Mouse (Mus musculus): ENCODE measurements around the gene Twnk.
"Not testable (repeated sequence)": the region's sequence is repeated elsewhere in the genome, so short reads cannot be mapped to it uniquely, and the experiment has no call there.

Twnk gene

DNA sequence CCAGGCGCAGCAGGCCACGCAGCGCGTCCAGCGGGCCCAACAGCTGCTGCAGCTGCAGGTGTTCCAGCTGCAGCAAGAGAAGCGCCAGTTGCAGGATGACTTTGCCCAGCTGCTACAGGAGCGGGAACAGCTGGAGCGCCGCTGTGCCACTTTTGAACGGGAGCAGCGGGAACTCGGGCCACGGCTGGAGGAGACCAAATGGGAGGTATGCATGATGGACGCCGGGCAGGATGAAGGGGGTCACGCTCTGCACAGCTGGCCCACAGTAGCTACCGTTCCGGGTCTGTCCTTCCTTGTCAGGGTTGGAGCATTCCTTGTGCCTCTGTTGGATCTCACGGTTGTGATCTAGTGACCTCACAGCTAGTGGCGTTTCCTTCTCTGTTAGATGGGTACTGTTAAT is 19.3 kb downstream of the Twnk start:
- DNase-seq (ENCODE audit: low spot score in 2 of 2): no peak

DNA sequence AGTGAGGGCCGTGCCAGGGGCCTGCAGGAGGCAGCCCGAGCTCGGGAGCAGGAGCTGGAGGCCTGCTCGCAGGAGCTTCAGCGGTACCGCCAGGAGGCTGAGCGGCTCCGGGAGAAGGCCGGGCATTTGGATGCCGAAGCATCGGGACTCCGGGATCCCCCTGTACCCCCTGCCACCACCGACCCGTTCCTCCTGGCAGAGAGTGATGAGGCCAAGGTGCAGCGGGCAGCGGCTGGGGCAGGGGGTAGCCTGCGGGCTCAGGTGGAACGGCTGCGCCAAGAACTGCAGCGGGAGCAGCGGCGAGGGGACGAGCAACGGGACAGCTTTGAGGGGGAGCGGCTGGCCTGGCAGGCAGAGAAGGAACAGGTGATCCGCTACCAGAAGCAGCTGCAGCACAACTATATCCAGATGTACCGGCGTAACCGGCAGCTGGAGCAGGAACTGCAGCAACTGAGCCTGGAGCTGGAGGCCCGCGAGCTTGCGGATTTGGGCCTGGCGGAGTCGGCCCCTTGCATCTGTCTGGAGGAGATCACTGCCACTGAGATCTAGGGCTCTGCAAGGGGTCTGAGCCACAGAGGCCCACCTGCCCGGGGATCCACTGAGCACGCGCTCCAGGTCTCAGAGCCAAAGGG is 20.6 kb downstream of the Twnk start:
- DNase-seq (ENCODE audit: low spot score in 2 of 2): no peak

DNA sequence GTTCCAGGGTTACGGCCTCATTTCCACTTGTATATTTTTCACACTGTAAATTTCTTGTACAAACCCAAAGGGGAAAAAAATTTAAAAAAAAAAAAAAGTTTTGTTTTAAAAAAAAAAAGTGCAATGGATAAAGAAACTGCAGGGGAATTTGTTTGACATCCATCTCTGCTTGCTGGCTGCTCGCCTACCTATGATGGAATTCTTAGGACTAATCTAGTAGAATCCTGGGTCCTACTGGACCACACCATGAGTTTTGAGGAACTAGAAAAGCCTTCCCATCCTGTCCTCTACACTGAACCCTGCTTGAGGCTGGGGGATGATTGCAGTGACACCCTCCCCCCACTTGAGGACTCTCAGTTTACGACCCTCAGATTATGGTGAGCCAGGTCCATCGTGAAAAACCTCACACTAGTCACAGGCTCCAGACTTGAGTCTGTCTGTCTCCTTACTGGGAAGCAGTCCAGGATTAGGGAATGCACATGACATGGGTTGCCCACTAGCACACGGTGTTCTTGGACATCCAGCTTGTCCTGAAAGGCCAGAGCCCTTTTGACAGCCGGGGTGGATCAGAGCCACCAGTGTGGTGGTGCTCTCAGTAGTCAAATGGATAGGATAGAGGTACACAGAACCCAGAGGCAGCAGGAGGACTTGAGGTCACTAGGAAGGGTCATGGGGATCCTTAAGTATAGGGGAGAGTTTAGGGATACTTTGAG is 21.7 kb downstream of the Twnk start:
- no peak for DNase-seq (ENCODE audit: low spot score in 2 of 2)

DNA sequence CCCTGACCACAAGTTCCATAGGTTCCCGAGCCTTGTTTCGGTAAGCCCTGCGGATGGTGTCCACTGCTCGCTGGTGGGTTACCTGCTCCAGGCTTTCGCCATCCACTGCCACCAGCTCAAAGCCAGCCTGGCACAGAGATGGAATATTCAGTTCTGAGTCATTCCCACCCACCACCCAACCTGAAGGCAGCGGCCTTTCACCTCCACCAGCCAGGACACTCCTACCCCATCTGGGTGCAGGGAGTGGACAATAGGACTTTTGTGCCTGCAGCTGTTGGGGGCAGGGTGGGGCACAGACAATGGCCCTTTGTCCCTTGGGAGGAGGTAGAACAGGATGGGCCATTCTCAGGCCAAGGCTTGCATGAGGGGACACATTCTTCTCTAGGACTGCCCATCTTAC is 22.4 kb downstream of the Twnk start:
- DNase-seq (ENCODE audit: low spot score in 2 of 2): no peak

DNA sequence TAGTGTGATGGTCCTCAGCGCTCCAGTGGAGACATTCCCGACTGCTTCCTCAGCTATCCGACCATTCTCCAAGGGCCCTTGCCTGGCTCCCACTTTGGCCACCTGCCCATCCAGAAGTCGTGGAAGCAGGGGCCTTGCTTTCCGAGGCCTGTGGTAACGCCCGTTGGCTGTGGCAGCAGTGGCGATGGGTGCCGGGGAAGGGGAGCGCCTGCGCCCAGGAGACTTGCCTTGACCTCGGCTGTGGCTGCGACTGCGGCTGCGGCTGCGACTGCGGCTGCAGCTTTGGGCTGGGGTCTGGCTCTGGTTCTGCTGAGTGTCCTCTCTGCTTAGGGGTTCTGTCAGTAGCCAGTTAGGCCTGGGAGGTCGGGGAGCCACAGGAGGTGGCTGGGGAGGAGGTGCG is 23.3 kb downstream of the Twnk start:
- DNase-seq (ENCODE audit: low spot score in 2 of 2): no peak

DNA sequence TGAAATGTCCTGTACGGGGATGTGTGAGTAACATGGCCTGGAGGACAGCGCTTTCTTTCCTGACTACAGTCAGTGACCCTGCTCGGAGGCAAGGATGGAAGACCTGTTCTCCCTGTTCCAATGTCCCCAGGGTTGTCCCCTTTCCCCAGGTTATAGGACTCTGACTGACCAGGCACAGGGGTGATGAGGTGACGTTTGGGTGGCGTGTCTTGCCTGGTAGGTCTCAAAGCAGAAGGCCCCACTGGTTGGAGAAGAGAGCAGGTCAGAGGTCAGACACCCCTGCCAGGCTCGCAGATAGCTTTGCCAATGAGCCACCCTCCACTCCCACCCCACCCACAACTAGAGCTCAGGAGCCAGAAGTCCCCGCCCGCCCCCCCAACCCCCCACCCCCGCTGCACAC is 24.1 kb downstream of the Twnk start:
- no peak for DNase-seq (ENCODE audit: low spot score in 2 of 2)

DNA sequence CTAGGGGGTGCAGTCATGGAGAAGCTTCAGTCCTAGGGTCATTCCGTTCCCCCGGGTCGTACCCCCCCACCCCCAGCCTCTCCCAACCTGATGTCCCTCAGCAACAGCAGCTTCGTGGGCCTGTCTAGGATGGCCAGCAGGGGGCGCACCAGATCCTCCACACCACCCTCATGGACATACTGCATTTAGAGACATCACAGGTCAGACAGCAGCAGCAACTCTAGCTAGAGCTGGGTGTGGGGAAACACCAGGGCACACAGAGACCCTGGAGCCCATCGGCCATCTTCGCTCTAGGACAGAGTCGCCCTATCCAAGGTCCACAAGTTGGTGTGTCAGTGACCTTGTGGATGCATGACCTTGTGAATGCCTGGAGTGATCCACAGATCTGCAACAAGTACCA is 24.6 kb downstream of the Twnk start:
- DNase-seq (ENCODE audit: low spot score in 2 of 2): peak in 1 of 2 experiments; percentile 74

DNA sequence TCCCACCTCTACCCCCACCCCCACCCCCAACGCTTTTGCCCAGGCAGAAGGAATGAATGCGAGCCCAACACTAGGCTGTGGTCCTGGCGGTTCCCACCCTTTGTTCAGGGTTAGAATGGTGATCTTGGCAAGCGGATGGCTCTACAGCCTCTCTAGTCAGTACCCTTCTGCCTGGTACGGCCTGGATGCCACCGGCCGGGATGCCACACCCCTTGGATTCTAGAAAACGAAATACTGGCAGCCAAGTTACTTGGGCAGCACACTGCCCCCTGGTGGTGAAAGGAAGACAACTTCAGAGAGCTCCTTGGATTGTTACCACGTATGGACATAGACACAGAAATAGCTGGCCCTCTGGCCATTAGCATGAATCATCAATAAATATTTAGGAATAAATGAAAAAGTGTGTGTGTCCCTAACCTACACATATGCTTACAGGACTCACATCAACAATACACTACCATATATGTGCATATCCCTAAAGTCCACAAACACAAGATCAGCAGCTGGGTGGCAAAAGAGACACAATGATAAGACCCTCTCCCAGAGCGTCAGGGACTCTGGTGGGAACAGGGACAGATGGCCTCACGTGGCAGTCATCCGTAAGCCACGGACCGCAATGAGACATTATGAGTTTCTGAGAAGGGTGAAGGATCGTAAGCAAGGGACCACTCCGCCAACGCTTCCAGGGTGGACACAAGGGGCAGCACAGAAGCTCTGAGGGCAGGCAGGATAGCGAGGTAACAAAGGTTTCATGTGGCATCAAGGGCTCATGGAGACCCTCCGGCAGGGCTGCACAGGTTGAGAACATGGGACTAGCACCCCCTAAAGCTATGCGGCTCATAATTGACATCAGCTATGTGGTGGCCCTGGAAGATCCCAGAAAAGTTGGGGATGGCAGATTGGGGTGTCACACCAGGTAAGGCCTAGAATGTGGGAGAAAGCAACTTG is 25.6 kb downstream of the Twnk start:
- DNase-seq (ENCODE audit: low spot score in 2 of 2): peak in 1 of 2 experiments; percentile 85

DNA sequence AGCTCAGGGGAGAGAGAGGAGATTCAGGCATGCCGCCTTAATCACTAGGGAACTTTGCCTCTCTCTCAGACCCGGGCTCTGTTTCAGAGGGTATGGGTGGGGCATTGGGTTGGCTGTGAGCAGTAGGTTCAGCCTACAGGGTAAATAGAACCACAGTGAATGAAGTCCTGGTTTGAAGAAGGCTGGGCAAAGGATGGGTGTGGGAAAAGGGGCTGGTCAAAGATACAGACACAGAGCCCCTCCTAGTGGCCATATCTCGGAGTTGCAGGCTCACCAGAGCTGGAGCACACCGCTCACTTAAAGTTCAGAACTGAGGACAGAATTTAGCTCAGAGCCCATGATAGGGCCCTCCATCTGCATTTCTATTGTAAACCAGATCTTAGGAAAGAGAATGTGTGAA is 26.3 kb downstream of the Twnk start:
- DNase-seq (ENCODE audit: low spot score in 2 of 2): peak in 1 of 2 experiments; percentile 82

DNA sequence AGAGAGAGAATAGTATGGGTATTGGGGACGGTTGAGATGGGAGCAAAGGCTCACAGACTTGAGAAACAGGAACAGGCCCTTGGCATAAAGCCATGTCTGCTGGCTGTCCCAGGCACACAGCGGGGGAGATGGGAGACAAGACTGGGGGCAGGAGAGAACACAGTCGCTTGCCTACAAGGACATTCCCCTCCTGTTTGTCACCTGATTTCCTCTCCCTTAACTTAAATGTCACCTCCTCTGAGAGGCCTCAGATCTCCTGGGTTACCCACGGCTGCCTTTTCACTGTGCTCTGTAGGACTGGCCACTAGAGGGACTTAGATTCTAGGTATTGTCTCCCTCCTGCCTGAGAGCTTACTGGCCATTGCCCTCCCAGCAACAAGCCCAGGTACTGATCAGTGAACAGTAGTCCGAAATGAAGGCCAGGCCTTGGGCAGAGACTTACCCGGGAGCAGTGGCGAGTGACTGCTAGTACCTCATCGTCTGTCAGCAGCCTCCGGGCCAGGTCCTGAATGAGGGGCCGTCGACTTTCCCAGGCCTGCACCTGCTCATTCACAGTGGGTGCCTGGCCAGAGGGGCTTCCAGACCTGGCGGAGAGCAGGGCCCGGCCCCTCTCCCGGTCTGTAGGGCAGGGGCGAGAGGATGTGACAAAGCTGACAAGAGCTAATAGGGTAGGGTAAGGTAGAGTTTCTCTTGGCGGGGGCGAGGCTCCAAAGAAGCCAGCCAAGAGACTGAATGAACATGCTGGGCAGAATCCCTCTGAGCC is 27.3 kb downstream of the Twnk start:
- DNase-seq (ENCODE audit: low spot score in 2 of 2): no peak

DNA sequence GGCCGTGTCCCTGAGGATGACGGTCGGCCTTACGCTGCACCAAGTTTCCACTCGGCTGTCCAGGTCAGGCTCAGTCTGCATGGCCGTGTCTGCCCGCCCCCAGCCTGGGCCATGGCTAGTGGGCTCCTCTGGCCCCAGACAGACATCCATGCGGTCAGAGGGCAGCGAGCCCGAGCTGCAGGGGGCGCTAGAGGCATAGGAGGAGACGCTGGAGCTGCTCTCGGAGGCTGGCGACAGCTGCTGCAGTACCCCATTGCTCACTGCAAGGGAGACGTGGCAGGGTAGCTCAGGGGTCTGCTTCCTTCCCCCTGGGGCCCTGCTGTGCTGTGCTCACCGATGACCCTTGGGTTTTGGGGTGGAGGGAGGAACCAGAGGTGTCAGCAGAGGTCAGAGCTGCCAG is 31.4 kb downstream of the Twnk start:
- no peak for DNase-seq (ENCODE audit: low spot score in 2 of 2)

DNA sequence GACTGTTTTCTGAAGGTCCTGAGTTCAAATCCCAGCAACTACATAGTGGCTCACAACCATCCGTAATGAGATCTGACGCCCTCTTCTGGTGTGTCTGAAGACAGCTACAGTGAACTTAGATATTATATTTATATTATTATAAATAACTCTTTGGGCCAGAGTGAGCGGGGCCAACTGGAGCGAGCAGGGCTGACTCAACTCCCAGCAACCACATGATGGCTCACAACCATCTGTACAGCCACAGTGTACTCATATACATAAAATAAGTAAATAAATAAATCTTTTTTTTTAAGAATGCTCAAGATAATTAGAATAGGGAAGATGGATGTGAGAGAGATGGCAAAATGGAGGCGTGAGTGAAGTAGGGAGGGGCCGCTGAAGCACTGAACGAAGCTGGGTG is 32.7 kb downstream of the Twnk start:
- not testable (repeated sequence) for DNase-seq (ENCODE audit: low spot score in 2 of 2)

DNA sequence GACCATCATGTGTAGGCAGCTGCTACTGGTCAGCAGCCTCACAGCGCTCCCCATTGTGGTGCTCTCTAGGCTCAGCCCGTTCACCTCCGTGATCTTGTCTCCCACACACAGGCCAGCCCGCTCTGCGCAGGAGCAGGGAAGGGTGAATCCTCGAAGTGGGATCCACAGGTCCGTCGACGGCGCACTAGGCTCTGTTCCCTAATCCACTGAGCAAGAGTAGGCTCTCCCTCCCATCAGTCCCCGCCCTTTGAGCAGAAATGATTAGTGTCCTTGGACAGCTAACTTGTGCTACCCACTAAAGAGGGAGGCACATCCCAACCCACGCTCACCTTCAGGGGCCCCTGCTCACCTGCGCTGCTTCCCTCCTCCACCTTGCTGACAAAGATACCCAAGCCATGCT is 34.8 kb downstream of the Twnk start:
- no peak for DNase-seq (ENCODE audit: low spot score in 2 of 2)

DNA sequence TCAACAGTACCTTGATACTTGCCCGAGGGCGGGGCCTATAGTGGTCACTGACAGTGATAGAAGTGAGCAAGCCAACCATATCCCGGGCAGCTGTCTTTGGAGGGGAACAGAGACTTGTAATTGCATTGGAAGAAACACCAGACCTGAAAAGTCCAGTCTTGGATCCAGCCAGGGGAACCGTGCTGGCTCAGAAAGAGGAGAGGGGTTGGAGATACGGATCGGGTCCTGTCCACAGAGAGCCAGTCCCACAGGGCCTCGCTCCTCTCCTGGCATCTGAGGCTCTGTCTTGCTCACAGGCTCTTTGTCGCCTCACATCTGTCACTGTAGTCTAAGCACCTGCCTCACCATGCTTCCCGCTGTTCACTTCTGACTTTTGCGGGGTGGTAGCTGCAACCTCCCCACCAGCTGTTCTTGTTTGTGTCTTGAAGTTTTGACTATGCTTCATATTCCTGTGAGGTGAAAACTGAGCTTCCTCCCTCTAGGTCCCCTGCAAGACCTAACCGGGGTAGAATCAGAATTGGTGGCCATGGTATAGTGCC is 39.0 kb downstream of the Twnk start:
- DNase-seq (ENCODE audit: low spot score in 2 of 2): no peak

DNA sequence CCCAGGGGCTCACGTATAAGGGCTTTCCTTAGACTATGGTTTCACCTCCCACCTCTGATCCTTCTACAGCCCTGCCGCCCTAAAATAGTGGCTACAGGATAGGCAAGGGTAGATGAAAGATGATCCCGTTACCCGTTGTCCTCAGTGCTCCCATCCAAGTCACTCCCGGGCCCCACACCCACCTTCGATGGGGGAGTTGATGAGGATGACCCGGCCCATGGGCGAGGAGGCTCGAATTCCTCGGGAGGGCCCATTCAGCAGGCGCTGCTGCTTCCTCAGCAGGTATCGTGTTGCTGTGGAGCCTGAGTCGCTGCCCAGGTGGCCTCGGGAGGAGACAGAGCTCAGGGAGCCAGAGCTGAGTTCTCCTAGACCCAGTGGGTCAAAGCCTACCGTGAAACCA is 39.8 kb downstream of the Twnk start:
- DNase-seq (ENCODE audit: low spot score in 2 of 2): no peak

DNA sequence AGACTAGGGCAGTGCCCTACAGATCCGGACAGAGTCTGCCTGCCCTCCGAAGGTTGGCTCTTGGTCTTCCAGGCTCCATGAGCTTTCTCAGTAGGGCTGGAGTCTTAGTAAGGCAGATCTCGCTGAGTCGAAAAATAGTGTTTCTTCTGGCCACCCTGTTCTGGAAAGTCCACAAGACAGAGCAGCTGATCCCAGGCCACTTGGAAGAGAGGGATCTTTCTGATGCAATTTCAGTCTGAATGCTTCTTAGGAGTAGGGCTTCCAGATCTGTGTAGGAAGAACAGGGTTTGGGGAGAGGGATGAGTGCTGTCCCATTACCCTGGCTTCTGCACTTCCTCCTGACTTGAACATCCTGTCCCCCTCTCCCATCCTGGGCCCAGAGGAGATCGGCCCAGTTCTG is 40.2 kb downstream of the Twnk start, which contains the start of gene Pdzd7:
Gene Pdzd7 (minus strand): TSS at position 67 of the 400 bp plus-strand sequence.
- no peak for DNase-seq (ENCODE audit: low spot score in 2 of 2)

DNA sequence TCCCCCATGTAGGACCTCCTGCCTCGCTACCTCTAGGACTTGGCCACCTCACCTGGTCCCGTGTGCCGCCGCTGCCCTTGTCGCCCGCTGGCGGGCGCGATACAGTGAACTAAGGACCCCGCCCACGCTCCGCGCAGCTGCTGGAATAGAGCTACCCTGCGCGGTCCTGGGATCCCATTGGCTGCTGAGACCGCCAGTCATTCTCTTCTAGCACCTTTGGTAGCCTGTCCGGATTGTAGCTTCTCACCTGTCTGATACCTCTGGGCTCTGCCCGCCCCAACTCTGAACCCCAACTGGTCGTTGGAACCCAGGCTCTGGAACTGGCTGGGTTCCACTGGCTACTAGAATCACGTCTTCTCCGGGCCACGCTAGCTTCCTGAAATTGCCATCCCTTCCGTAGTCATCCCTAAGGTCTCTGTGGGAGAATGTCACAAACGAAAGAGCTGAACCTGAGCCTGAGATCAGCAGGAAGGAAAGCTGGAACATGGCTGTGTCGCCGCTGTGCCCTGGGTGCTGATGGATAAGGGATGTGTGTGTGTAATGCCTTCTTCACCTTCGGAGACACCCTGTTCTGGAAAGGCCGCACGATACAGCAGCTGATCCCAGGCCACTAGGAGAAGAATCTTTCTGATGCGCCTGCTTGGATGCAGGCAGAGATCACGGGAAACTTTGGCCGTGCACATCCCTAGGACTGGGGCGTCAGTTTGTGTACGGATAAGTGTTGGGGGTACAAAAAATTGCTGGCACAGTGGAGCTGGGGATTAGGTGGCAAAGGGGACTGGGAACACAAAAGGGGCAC is 41.3 kb downstream of the Twnk start:
- peak; percentile 84 to 89 for DNase-seq (ENCODE audit: low spot score in 2 of 2)

DNA sequence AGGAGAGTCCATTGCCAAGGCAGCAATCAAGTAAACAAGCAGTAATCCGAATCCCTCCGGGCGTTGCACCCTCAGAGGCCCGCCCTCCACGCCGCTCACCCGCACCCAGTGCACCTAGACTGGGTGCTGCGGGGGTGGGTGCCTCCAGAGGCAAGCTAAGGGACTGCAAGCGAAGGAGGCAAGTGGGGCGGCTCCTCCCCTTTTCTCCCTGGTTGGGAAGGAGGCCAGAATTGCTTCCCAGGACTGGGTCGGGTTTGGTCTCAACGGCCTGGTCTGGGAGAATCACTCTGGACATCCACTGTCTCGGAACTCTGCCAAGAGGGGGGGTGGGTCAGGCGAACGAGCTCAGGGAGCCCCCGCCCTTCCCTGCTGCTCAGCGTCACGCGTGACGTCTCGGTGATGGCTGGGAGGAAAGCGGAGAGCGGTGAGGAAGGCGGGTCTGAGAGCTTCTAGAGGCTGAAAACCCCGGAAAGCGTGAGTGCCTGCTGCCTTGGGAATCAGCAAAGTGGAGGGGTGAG is 42.0 kb downstream of the Twnk start, which contains the start of gene Sfxn3:
Gene Sfxn3 (plus strand): TSS at position 87 of the 518 bp plus-strand sequence.
- DNase-seq (ENCODE audit: low spot score in 2 of 2): peak; percentile 76 to 91

DNA sequence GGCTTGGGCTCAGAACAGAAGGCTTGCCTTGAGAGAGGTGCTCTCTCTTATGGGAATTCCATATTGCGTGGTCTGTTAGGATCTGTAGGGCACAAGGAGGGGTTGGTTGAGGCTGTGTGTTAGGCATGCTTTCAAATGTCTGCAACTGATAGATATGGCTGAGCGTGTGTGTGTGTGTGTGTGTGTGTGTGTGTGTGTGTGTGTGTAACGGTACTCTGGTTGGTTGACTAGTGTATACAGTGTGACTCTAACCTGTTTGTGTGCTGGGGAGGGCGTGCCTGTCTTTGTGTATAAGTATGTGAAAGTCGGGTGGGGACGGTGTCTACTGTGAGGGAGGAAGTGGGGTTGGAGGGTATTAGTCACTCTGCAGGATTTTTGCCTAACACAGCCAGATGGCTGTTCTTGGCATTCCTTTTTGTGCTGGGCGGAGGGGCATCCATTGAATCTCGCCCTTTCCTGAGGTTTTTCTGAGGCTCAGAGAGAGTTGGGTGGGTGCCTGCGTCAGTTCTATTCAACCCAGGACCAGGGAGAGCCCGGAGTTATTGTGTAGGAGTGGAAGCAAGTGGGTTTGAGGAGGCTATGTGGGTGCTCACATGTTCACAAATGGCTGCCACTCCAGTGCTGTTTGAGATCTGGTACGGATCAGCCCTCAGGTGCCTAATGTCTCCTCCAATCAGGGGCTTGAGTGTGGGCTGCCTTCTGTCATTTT is 42.6 kb downstream of the Twnk start:
- DNase-seq (ENCODE audit: low spot score in 2 of 2): peak; percentile 87 to 92

Measured in left cerebral cortex, adult 9 months (tissue).